Mouse (Mus musculus): ENCODE measurements around the gene Hook2.

- TF ChIP-seq POLR2A (IDR thresholded peaks at IDR 0.05; ENCODE audit: borderline replicate concordance, insufficient read depth, low read length) (no peak), CTCF (IDR thresholded peaks at IDR 0.05; ENCODE audit: borderline replicate concordance, insufficient read depth, low read depth, low read length) (no peak)
Measured at GRCm38 (mm10) chr8:85037681-85038531, 47.5 kb downstream of the Hook2 start.

All from cerebellum, adult 2 months (tissue).